Mouse (Mus musculus): ENCODE measurements around the gene Ube2o.

Ube2o gene

DNA sequence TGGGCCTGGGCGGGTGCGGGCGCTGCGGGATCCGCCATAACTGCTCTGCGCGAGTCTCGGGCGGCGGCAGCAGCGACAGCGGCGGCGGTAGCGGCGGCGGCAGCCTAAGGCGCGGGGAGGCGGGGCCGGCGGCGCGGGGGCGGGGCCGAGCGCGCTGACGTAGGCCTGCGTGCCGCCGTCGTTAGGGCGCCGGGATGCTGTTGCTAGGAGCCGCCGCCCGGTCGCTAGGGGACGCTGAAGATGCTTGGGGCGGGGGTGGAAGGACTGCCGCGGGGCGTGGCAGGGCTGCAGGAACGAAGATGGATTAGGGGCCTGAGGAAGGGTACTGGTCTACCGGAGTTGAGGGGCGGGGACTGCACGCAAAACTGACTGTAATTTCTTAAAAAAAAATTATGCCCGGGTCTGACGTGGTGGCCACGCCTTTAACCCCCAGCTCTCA, at the start of gene Ube2o:
TSS of gene Ube2o (minus strand) at position 72 of the 439 bp plus-strand sequence.
- DNase-seq (ENCODE audit: extremely low spot score) = peak; percentile 88

DNA sequence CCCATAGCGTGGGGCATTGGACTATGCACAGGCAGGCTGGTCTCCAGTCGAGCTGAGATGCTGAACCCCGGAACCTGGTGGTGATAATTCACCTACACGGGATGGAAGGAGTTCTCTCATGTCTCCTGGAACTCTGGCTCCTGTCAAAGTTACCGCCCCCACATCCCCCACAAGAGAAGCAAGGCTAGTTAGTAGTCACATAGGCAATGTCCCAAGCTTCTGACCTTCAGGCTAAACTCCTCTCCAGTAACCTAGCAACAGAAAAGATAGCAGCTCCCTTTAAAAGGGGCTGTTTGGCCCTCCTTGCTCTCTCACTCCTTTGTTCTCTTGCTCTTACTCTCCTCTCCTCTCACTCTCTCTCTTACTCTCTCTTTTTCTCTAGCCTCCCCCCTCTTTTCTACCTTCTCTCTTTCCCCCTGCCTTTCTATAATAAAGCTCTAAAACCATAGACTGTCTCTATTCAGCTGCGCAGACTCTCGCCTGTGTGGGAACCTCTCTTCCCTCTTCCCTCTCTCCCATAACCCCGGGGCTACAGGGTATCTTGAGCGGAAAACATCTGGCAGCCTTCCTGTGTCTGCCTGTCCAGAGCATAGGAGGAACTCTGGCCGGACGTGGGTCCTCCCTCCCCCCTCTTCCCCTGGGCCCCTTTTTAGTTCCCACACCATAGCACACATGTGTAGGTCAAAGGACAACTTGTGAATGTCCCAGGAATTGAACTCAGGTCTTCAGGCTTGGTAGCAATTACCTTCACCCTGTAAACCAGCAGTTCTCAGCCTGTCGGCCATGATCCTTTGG, 49.1 kb upstream of the Ube2o start:
- peak; percentile 34 for DNase-seq (ENCODE audit: extremely low spot score)

DNA sequence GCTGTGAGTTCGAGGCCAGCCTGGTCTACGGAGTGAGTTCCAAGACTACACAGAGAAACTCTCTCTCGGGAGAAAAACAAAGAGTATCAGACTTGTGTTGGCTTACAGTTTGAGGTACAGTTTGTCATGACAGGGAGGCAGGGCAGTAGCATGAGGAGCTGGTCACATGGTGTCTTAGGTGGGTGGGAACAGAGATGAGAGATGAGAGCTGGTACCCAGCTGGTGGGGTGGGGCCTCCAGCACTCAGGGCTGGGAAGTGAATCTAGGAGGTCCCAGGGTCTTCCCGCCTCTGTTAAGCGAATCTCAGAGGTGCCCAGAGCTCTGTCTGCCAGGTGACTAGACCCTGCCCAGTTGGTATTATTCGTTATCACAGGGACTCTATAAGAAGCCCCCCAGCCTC, 48.2 kb upstream of the Ube2o start:
- DNase-seq (ENCODE audit: extremely low spot score) = no peak

DNA sequence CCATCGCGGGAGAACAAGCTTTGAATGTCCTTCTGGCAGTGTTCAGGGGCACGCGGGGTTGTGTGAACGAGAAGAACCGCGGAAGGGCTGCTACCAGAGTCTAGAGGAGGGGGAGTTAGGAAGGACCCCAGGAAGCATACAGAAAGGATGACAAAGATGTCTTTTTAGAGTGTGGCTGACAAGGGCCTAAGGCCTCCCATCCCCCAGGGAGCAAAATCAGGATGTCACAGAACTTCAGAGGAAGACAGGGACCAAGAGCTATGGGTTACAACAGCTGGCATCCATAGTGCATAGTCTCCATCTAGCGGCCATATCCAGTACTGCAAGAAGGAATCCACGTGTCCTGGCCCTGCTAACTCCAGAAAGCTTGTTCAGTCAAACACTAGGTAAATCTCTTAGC, 47.5 kb upstream of the Ube2o start:
- peak; percentile 90 for DNase-seq (ENCODE audit: extremely low spot score)

DNA sequence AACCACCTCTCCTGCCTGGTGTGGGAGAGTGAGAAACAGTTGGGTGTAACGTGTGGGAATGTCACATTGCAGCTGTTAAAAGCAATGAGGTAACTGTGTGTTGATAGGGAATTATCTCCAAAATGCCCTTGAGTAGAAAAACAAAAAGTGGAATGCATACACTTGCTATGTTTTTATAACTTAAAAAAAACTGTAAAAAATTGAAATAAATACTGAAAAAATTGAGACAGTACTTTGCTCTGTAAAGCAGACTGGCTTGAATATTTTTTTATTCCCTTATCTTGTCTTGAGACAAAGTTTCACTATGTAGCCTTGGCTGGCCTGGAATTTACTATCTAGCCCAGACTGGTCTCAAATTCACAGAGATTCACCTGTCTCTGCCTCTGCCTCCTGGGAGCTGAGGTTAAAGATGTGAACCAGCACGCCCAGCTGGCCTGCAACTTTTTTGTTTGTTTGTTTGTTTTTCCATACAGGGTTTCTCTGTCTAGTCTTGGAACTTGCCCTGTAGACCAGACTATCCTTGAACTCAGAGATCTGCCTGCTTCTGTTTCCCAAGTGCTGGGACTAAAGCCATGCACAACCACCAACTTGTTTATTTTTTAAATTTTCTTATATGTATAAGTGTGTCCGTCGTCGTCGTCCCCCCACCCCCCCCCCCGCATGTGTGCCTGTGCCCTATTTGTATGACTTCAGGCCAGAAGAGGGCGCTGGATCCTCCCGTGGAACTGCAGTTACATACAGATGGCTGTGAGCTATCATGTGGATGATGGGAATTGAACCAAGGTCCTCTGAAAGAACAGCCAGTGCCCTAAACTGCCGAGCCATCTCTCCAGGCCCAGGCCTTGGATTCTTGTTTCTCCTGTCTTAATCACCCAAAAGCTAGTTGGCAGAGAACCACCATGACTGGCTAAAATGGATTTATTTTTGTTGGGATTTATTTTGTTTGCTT, 46.1 kb upstream of the Ube2o start:
- no peak for DNase-seq (ENCODE audit: extremely low spot score)

DNA sequence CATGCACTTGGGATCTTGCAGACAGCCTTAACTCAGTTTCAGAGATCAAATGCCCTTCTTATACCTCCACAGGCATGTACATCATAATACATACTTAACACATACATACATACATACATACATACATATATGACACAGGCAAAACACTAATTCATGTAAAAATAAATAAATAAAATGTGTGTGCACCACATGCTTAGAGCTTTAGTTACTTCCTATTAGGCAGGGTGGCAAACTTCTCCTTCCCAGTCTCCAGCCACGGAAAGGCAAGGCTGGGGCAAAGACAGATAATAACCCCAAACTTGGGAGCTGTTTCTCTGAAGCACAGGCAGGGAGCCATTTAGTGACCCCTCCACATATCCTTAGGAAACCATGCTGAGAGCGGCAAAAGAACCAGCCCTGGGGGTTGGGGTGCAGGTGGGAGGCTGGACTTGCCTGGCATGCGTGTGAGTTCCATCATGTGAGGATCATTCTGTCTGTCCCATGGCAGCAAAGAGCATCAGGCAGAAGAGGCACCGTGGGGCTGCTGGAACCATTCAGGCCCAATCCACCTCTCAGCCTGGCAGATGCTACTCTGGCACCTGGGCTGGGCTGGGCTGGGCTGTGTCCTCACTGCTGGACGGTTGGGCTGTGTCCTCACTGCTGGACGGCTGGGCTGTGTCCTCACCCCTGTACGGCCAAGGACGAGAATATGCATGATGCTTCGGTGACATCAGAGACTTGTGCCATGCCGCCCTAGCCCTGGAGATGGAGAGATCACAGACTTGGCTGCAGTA, 45.2 kb upstream of the Ube2o start, which contains the start of gene Rhbdf2:
TSS of gene Rhbdf2 (minus strand) at position 721 of the 773 bp plus-strand sequence.
- no peak for DNase-seq (ENCODE audit: extremely low spot score)

DNA sequence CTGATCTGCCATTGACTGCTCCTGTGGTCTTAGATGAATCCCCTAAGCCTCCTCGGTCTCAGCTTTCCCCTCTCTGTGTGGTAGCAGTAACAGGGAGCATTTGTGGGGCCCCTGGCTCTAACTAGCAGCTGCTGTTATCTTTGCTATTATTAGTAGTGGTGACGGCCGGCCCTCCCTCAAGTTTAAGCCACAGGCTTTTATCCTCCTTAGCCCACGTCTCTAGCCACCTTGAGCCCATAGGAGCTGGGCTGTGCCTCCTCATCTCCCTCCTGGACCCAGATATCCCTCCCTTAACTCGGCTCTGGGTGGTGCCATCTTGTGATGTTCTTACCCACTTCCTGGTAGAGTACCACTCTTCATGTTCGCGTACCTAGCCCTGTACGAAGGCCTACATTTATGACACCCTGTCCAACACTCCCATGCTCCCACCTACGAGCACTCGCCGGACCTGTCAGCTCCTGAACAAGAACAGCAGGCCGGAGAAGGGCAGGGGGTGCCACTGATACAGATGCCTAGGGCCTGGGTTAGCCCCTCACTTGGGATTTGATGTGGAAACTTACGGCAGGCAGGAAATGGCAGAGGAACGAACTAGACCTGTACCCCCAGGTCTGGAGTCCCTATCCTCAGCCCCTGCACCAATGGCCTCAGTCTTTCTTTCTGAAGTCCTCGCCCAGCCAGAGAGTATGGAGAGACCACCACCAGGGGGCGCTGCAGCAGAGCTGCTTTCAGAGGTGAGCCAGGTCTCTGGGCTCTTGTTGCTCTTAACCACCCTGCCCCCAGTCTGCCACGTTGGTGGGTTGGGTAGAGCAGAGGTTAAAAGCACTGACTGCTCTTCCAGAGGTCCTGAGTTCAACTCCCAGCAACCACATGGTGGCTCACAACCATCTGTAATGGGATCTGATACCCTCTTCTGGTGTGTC, 44.1 kb upstream of the Ube2o start:
- DNase-seq (ENCODE audit: extremely low spot score) = peak; percentile 52

DNA sequence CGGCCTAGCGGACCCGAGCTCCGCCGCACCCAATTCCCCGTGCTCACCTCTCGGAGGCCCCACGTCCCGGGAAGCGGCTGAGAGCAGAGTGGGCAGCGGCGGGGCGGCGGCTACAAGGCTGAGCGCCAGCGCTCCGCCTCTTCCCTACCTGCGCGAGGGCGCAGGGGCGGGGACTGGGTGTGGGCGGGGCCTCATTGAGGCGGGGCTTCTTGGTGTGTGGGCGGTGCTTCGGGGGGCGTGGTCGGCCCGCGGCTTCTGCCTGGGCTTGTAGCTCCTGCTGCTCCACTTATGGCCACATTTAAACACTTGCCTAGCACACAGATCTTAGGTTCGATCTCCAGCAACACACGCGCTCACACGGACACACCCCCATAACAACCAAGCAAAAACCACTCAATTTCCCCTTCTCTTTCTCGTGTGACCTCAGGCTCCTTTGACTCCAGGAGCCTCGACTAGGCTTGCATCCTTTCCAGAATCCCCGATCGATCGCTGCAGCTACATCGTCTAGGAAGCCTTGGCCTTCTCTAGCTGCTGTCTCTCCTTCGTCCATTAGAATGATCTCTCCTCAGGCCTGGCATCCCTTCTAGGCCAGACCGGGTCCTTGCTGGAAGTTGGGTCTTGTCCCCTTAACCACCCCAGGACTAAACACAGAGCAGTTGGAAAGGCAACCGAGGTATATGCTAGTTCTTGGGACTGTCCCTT, 43.0 kb upstream of the Ube2o start:
- peak; percentile 91 for DNase-seq (ENCODE audit: extremely low spot score)

DNA sequence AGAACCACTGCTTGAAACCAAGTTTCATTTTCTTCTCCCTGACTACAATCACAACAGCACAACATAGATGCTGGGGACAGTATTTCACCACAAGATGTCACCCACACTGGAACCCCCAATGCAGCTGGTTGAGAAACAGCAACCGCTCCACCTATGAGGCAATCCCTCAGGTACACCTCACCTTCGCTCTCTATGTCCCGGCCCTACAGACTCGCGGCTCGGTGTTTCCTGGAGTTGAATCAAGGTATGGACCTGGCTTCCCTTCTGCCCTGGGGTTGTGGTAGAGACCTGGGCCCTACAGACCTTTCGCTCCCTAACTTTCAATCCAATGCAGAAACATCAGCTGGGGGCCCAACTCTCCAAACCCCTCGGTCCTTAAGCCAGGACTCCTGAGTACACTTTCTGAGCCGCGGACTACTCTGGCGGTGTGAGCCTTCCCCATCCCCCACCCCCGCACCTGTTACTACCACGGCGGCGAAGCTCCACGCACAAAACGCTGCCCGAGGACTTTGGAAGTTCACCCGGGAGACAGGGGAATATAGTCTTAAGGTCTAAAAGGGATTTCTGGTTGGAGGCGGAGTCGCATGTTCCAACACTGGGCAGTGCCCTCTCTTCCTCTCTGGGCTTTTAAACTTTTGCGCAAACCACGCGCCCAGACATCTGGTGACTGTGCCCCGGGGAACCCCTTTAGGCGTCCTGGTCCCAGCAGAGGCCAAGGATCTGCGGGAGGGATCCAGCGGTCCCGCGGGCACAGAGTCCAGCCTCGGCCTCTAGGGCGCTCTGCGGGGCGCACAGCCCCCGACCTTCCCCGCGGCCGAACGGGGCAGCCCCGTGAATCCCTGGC, 42.3 kb upstream of the Ube2o start:
- no peak for DNase-seq (ENCODE audit: extremely low spot score)

DNA sequence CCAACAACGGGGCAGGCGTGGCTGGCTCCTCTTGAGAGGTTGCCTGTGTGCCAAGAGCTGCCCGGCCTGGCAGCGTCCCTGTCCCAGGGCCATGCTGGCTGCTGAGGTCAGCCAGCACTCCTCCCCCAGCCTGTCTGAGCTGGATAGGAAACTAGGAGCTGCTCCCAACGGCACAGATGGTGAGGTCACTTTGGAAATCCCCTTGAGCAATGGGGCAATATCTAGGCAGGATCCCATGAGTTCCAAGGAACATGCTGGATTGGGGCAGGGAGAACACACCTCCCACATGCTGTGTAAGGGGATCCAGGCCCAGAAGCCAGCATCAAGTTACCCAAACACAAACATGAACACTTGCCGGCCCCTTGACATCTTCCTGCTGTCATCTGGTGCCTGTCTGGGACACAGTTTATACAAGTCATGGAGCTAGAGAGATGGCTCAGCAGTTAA, 40.0 kb upstream of the Ube2o start:
- DNase-seq (ENCODE audit: extremely low spot score) = peak; percentile 37

DNA sequence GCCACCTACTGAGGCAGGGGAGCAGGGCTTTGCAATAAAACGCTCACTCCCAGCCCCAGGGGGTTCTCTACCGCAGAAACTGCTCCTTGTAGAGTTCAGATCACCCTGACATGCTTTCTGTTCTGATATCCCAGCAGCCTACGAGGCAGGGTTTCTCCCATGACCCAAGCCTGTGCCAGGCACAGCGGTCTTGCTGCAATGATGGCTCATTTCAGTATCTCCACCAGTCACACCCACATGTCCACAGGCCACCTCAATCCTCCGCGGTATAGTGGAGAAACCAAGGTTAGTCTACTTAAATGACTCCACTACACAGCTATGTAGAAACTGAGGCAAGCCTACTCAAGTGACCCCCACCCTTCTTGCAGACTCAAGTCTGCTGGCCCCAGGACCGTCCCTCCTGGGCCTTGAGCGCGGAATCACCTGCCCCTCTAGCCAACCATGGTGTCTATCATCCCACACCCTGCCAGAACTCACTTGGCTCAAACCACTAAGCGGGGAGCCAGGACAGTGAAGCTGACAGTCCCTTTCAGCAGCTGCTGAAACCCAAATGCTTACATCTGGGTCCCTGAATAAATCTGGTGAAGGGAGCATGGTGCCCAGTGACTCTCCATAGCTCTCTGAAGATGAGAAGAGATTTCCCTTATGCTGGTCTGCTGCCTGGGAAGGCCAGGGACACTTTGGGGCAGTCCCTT, 39.5 kb upstream of the Ube2o start:
- no peak for DNase-seq (ENCODE audit: extremely low spot score)

DNA sequence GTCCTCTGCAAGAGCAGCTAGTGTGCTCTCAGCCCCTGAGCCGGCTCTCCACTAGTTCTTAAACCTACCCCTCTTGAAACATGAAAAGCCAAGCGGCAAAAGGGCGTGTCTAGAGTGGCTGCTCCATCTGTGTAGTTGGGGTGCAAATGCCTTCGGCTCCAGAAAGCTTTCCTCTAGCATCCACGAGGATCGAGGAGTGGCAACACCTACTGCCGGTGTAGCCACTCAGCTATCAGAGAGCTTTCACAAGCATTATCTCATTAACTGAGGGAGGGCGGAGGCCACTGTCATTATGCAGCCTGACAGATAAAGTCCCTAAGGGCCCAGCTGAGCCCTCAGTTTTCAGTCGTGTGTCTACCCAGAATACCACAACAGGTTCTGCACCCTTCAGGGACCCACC, 38.8 kb upstream of the Ube2o start:
- DNase-seq (ENCODE audit: extremely low spot score) = no peak

DNA sequence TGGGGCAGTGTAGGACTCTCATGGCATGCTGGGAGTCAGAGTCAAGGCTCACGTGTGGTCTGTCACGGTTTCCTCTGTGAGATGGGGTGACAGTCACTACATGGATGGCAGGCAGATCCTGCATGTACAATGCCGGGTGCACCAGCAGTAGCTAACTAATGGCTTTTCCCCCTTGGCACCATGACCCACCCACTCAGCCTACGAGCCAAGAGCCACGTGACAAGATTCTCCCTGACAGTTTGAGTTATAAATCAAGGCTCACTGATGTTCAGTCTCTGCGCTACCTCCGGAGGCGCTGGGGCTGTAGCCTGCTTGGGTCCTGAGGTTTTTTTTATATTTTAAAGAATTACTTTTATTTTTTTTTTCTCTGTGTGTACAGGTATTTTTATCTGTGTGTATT, 38.3 kb upstream of the Ube2o start:
- no peak for DNase-seq (ENCODE audit: extremely low spot score)

DNA sequence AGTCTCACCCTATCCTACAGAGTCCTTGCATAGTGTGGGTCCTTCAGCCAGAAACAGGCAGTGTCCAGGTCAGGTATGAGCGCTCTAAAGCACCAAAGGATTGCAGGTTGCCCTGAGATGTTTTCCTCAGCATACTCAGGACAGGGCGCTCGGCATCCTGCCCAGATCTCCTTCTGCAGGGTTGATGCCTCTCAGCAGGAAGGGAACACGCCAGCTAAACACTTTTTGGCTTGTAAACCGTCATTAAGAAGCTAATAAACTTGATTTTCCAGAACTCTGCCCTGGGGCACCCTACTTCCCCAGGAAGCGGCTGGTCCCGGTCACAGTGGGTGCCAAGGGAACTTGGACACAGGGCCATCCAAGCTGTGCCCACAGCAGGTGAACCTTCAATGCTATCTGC, 37.9 kb upstream of the Ube2o start:
- DNase-seq (ENCODE audit: extremely low spot score) = no peak

DNA sequence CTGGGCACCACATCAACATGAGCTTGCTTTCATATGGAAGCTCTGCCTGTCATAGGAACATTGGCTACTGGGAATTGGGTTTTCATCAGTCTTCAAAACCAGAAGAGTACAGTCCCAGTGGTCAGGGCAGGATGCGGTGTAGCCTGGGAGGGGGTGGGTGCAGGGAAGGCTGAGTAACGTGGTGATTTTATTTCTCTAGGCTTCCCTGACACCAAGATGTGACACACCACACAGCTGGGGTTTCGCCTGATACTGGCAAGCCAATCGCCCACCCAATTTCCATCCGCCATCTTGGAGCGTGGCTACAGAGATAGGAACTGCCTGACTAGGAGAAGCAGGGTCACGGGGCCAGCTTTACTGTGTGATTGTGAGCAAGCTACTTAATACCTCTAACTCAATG, 37.4 kb upstream of the Ube2o start:
- DNase-seq (ENCODE audit: extremely low spot score) = no peak

DNA sequence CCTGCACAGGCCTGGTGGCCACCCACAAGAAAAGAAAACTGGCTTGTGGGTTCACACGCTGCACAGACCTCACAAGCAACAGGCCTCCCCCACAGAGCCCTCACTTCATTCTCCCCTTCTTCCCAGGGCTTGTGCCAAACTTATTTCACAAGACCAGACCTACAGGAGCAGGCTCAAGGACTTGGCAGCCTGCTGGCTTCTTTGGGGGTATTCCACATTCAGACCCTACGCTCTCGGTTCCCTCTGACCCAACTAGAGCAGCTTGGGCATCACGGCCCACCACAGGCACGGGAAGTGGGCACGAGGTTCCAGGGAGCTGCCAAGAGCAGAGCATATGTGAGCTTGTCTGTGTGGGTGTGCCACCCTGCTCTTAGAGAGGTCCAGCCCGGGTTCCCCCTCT, 36.4 kb upstream of the Ube2o start:
- DNase-seq (ENCODE audit: extremely low spot score) = no peak

DNA sequence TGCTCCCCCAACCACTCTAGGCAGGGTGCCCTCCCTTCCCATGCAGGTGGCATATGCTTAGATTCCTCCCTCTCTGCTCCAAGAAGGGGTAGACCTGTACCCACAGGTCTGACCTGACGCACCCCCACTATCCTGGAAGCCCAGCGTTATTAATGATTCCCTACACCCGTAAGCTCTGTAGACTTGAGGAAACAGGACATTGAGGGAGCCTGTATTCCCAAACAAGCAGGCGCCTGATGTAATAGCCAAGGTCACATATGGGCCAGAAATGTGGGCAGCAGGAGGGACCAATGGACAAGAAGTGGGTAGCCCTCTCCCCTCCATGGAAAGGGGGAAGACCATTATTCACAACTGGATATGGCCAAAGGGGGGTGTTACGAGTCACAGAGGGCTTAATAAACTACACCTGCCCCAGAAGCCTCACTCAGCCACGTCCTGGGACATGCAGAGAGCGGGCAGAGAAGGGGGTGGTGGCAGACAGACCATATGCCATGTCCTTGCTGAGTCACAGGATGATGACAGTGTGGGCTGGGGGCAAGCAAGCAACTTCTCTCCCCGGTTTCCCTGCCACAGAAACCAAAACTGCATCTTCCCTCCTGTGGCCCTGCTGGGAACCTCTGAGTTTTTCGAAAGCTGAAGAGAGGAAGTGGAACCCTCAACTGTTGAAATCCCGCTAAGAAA, 35.3 kb upstream of the Ube2o start:
- no peak for DNase-seq (ENCODE audit: extremely low spot score)
